Mouse (Mus musculus) heart, embryonic 16.5 days (tissue): ENCODE measurements around the gene Serpina16. TPM values are rescaled to one million over a fixed set of nuclear protein-coding genes. Genes with fewer than 3 reads are reported as not detected.

ENCODE experiments used
- ATAC-seq: fragments of 200-750 bp; cut with Nextera tagmentation; replicated peaks from 2 replicates; pipeline ENCODE4 v1.8.0; 2017; ENCODE audit warnings: moderate number of reproducible peaks; ENCODE audit not compliant: insufficient read depth, low FRiP score; ENCODE audit errors: extremely low read depth
- H3K27ac ChIP-seq: fragments of 300-500 bp; sonication (generic); 2 replicates; pipeline ENCODE4 v1.5.1; 2014; ENCODE audit warnings: mild to moderate bottlenecking, low read length, control low read depth, moderate library complexity
- H3K27me3 ChIP-seq: fragments of 300-500 bp; sonication (generic); 2 replicates; pipeline ENCODE4 v1.6.1; 2014; ENCODE audit warnings: low read length, mixed read lengths; ENCODE audit not compliant: control insufficient read depth, insufficient read depth
- H3K36me3 ChIP-seq: fragments of 300-500 bp; sonication (generic); 2 replicates; pipeline ENCODE4 v1.6.1; 2014; ENCODE audit not compliant: control insufficient read depth, insufficient read depth
- H3K4me1 ChIP-seq: fragments of 300-500 bp; sonication (generic); 2 replicates; pipeline ENCODE4 v1.6.1; 2014; ENCODE audit warnings: low read length, mixed read lengths; ENCODE audit not compliant: control insufficient read depth, insufficient read depth
- H3K4me2 ChIP-seq: fragments of 300-500 bp; sonication (generic); 2 replicates; pipeline ENCODE4 v1.6.1; 2014; ENCODE audit warnings: low read depth, mild to moderate bottlenecking, control low read depth, low read length
- H3K4me3 ChIP-seq: fragments of 300-500 bp; sonication (generic); 2 replicates; pipeline ENCODE4 v1.5.1; 2014; ENCODE audit warnings: mild to moderate bottlenecking, control low read depth, low read length
- H3K9ac ChIP-seq: fragments of 300-500 bp; sonication (generic); 2 replicates; pipeline ENCODE4 v1.6.1; 2014; ENCODE audit warnings: low read length, control low read depth
- H3K9me3 ChIP-seq: fragments of 300-500 bp; sonication (generic); replicated peaks from 2 replicates; pipeline ENCODE4 v1.6.1; 2016; ENCODE audit warnings: low read length; ENCODE audit not compliant: control insufficient read depth
- WGBS: fragments of 180-500 bp; shearing (Covaris S2); extraction: QIAGEN DNeasy Blood & Tissue Kit; methylation state at CpG from one replicate; pipeline ENCODE4 v1.1.7; 2014; 5-methylcytosine and 5-hydroxymethylcytosine counted together
- polyA plus RNA-seq: library from polyadenylated mRNA; unstranded; fragments of >200 nt; fragmentation: Nextera tagmentation; extraction: Ambion mirVana; gene quantifications from 2 replicates; pipeline ENCODE4 v1.2.1, GENCODE M21; 2015

Serpina16 gene
- polyA plus RNA-seq, 1 experiment from 2014 or later = not detected

- H3K4me3 ChIP-seq = no peak overlapping the region
- H3K9ac ChIP-seq = no peak overlapping the region
- no peak overlapping the region for H3K4me2 ChIP-seq
- no peaks in the 10 kb centered on the region for H3K36me3 ChIP-seq
- ATAC-seq = no peak
- no peaks in the 10 kb centered on the region for H3K4me1 ChIP-seq
- 30% methylated on average over 5 of the region's 5 CpGs for WGBS
- H3K27me3 ChIP-seq = no peaks in the 10 kb centered on the region
- H3K9me3 ChIP-seq = no peaks in the 10 kb centered on the region
- H3K27ac ChIP-seq = no peak overlapping the region
These were observed 31.3 kb downstream of the Serpina16 start for GRCm38 (mm10) chr12:103644601-103645000.

- Histone ChIP-seq H3K27me3 (no peaks in the 10 kb centered on the region), H3K9ac (no peak overlapping the region), H3K4me1 (no peaks in the 10 kb centered on the region), H3K36me3 (no peaks in the 10 kb centered on the region), H3K4me2 (no peak overlapping the region), H3K9me3 (no peaks in the 10 kb centered on the region), H3K27ac (no peak overlapping the region), H3K4me3 (no peak overlapping the region)
- WGBS = 74% methylated on average over 3 of the region's 3 CpGs
- ATAC-seq = no peak
These were observed 32.1 kb downstream of the Serpina16 start for GRCm38 (mm10) chr12:103643818-103644217.

- Histone ChIP-seq H3K9ac (no peak overlapping the region), H3K4me3 (no peak overlapping the region), H3K36me3 (no peaks in the 10 kb centered on the region), H3K27ac (no peak overlapping the region), H3K4me1 (no peaks in the 10 kb centered on the region), H3K4me2 (no peak overlapping the region), H3K27me3 (no peaks in the 10 kb centered on the region), H3K9me3 (no peaks in the 10 kb centered on the region)
- no peak for ATAC-seq
- WGBS = 0% methylated on average over 2 of the region's 2 CpGs
These were observed 32.6 kb downstream of the Serpina16 start for GRCm38 (mm10) chr12:103643336-103643735.

- no peaks in the 10 kb centered on the region for H3K27me3 ChIP-seq
- H3K4me1 ChIP-seq = no peaks in the 10 kb centered on the region
- WGBS = 73% methylated on average over 2 of the region's 2 CpGs
- H3K9me3 ChIP-seq = no peaks in the 10 kb centered on the region
- ATAC-seq = no peak
- H3K27ac ChIP-seq = no peak overlapping the region
- no peak overlapping the region for H3K4me2 ChIP-seq
- no peaks in the 10 kb centered on the region for H3K36me3 ChIP-seq
- H3K9ac ChIP-seq = no peak overlapping the region
- no peak overlapping the region for H3K4me3 ChIP-seq
These were observed 40.1 kb downstream of the Serpina16 start for GRCm38 (mm10) chr12:103635846-103636245.

- Histone ChIP-seq H3K4me2 (no peak overlapping the region), H3K27me3 (no peaks in the 10 kb centered on the region), H3K36me3 (no peaks in the 10 kb centered on the region), H3K4me3 (no peak overlapping the region), H3K4me1 (no peaks in the 10 kb centered on the region), H3K9me3 (no peaks in the 10 kb centered on the region), H3K27ac (no peak overlapping the region), H3K9ac (no peak overlapping the region)
- WGBS = 77% methylated on average over 2 of the region's 2 CpGs
- ATAC-seq = no peak
These were observed 41.5 kb downstream of the Serpina16 start for GRCm38 (mm10) chr12:103634430-103634829.

- WGBS = 62% methylated on average over 3 of the region's 3 CpGs
- Histone ChIP-seq H3K27ac (no peak within 1 kb of the TSS), H3K4me3 (no peak within 1 kb of the TSS), H3K4me1 (no peaks in the 10 kb centered on the region), H3K9ac (no peak within 1 kb of the TSS), H3K36me3 (no peaks in the 10 kb centered on the region), H3K4me2 (no peak within 1 kb of the TSS), H3K9me3 (no peaks in the 10 kb centered on the region), H3K27me3 (no peaks in the 10 kb centered on the region)
- no peak for ATAC-seq
These were observed 44.7 kb downstream of the Serpina16 start, which contains the start of gene Serpina10 for GRCm38 (mm10) chr12:103631203-103631612. Gene Serpina10, minus strand, starts transcription at chr12:103631444.

Other genes starting within 250 kb of the Serpina16 start
- gene Ifi27, start 241.9 kb downstream of the Serpina16 start, polyA plus RNA-seq = 43.2 and 48.3 TPM in 2 replicates
- 11.6 and 17.8 TPM in 2 replicates for gene Ifi27l2a, start 232.5 kb downstream of the Serpina16 start, polyA plus RNA-seq
- gene Ifi27l2b, start 218.9 kb downstream of the Serpina16 start, polyA plus RNA-seq = 0.17 and 0.38 TPM in 2 replicates
- 0.17 and 0.35 TPM in 2 replicates for gene Ppp4r4, start 143.9 kb downstream of the Serpina16 start, polyA plus RNA-seq
- 0.10 TPM in 1 of 2 replicates, not detected in the other for gene Serpina10, start 44.7 kb downstream of the Serpina16 start, polyA plus RNA-seq
- gene Serpina6, start 18.9 kb downstream of the Serpina16 start, polyA plus RNA-seq = 1.2 and 1.7 TPM in 2 replicates
- not detected in 2 replicates for gene Serpina1f, start 19.4 kb upstream of the Serpina16 start, polyA plus RNA-seq
- 0.35 and 0.43 TPM in 2 replicates for gene Serpina1d, start 97.5 kb upstream of the Serpina16 start, polyA plus RNA-seq
- 1.1 and 1.4 TPM in 2 replicates for gene Serpina1b, start 154.2 kb upstream of the Serpina16 start, polyA plus RNA-seq
- gene Serpina1a, start 187.4 kb upstream of the Serpina16 start, polyA plus RNA-seq = 0.85 and 0.90 TPM in 2 replicates
- 0.55 TPM in 1 of 2 replicates, not detected in the other for gene Serpina1c, start 228.7 kb upstream of the Serpina16 start, polyA plus RNA-seq